Mouse (Mus musculus): ENCODE measurements around the gene Tmem116. TPM values are rescaled to one million over a fixed set of nuclear protein-coding genes. Genes with fewer than 3 reads are reported as not detected.

The Tmem116 gene
- polyA plus RNA-seq, 2 experiments: 0.46 to 0.57 TPM

DNA sequence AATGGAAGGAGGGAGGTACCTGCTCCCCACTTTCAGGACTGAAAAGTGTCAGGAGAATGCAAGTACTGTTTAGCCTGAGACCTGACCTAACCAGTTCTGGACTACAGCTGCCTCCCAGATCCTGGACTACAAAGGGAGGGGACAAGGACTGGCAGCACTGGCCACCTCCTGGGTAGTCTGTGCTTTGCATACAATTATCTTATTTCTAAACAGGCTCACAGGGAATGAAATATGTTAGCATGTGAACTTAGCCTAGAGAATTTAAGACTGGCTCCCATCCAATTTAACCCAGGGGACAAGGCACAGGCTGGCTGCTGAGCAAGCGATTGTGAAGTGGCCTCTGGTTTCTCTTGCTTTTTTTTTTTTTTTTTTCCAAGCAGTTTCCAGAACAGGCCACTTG, 119.1 kb downstream of the Tmem116 start:
- DNase-seq (ENCODE audit: low read depth in 3 of 3, low spot score in 3 of 3) (no peak), ATAC-seq (ENCODE audit: insufficient read depth) (no peak)
- WGBS (ENCODE audit: insufficient replicate concordance): 71% methylated on average over 1 of the region's 1 CpGs
- Histone ChIP-seq H3K36me3 (replicated peaks; ENCODE audit: control insufficient read depth, insufficient read depth, low read depth) (peaks cover 4% of the 10 kb centered on the region), H3K9ac (replicated peaks) (no peak overlapping the region), H3K4me3 (ENCODE audit: insufficient read depth in 1 of 2, low read depth in 2 of 2, low read length in 2 of 2) (no peak overlapping the region), H3K4me2 (ENCODE audit: low read depth) (no peak overlapping the region), H3K9me3 (ENCODE audit: control insufficient read depth, low read length) (no peaks in the 10 kb centered on the region), H3K27ac (no peak overlapping the region), H3K27me3 (ENCODE audit: control insufficient read depth, insufficient read depth, low read length) (no peaks in the 10 kb centered on the region), H3K4me1 (replicated peaks; ENCODE audit: control insufficient read depth in 2 of 2, insufficient read depth in 2 of 2, low read length in 1 of 2) (peaks cover 0 to 2% of the 10 kb centered on the region in 2 experiments; a peak in 1 of 4 replicates)
- TF ChIP-seq CTCF (IDR thresholded peaks at IDR 0.05; ENCODE audit: low read depth): no peak
- no peak for TF ChIP-seq EP300 (IDR thresholded peaks at IDR 0.05; ENCODE audit: low read depth)

Other genes starting within 250 kb of the Tmem116 start
- gene Rpl6, start 247.4 kb upstream of the Tmem116 start, polyA plus RNA-seq (2012; rRNA removed): 403 and 658 TPM in 2 replicates
- gene Rpl6, start 247.4 kb upstream of the Tmem116 start, polyA plus RNA-seq (2014; fragmentation: Nextera tagmentation; extraction: Ambion mirVana): 477 and 488 TPM in 2 replicates
- 15.8 and 16.1 TPM in 2 replicates for gene Hectd4, start 231.7 kb upstream of the Tmem116 start, polyA plus RNA-seq (2012; rRNA removed)
- gene Hectd4, start 231.7 kb upstream of the Tmem116 start, polyA plus RNA-seq (2014; fragmentation: Nextera tagmentation; extraction: Ambion mirVana): 11.1 and 11.2 TPM in 2 replicates
- 17.8 and 18.4 TPM in 2 replicates for gene Trafd1, start 66.3 kb upstream of the Tmem116 start, polyA plus RNA-seq (2012; rRNA removed)
- gene Trafd1, start 66.3 kb upstream of the Tmem116 start, polyA plus RNA-seq (2014; fragmentation: Nextera tagmentation; extraction: Ambion mirVana): 16.6 and 17.1 TPM in 2 replicates
- 6.2 and 8.8 TPM in 2 replicates for gene Naa25, start 54.0 kb upstream of the Tmem116 start, polyA plus RNA-seq (2012; rRNA removed)
- gene Naa25, start 54.0 kb upstream of the Tmem116 start, polyA plus RNA-seq (2014; fragmentation: Nextera tagmentation; extraction: Ambion mirVana): 18.5 and 23.6 TPM in 2 replicates
- 26.4 and 63.7 TPM in 2 replicates for gene Erp29, start 613 bp downstream of the Tmem116 start, polyA plus RNA-seq (2012; rRNA removed)
- 74.9 and 82.1 TPM in 2 replicates for gene Erp29, start 613 bp downstream of the Tmem116 start, polyA plus RNA-seq (2014; fragmentation: Nextera tagmentation; extraction: Ambion mirVana)
- not detected in 2 replicates for gene Adam1b, start 51.5 kb downstream of the Tmem116 start, polyA plus RNA-seq (2012; rRNA removed)
- gene Adam1b, start 51.5 kb downstream of the Tmem116 start, polyA plus RNA-seq (2014; fragmentation: Nextera tagmentation; extraction: Ambion mirVana): not detected in 2 replicates
- 1.5 and 1.6 TPM in 2 replicates for gene Adam1a, start 93.6 kb downstream of the Tmem116 start, polyA plus RNA-seq (2012; rRNA removed)
- 0.20 and 0.28 TPM in 2 replicates for gene Adam1a, start 93.6 kb downstream of the Tmem116 start, polyA plus RNA-seq (2014; fragmentation: Nextera tagmentation; extraction: Ambion mirVana)
- gene Gm42878, start 93.6 kb downstream of the Tmem116 start, polyA plus RNA-seq (2012; rRNA removed): 0.07 TPM in 1 of 2 replicates, not detected in the other
- not detected in 2 replicates for gene Gm42878, start 93.6 kb downstream of the Tmem116 start, polyA plus RNA-seq (2014; fragmentation: Nextera tagmentation; extraction: Ambion mirVana)
- gene Mapkapk5, start 94.0 kb downstream of the Tmem116 start, polyA plus RNA-seq (2012; rRNA removed): 27.2 and 43.4 TPM in 2 replicates
- gene Mapkapk5, start 94.0 kb downstream of the Tmem116 start, polyA plus RNA-seq (2014; fragmentation: Nextera tagmentation; extraction: Ambion mirVana): 22.8 and 31.4 TPM in 2 replicates
- 113 and 157 TPM in 2 replicates for gene Aldh2, start 141.9 kb downstream of the Tmem116 start, polyA plus RNA-seq (2012; rRNA removed)
- 48.1 and 61.7 TPM in 2 replicates for gene Aldh2, start 141.9 kb downstream of the Tmem116 start, polyA plus RNA-seq (2014; fragmentation: Nextera tagmentation; extraction: Ambion mirVana)
- 0.81 and 1.1 TPM in 2 replicates for gene Acad12, start 167.0 kb downstream of the Tmem116 start, polyA plus RNA-seq (2012; rRNA removed)
- 0.69 and 0.87 TPM in 2 replicates for gene Acad12, start 167.0 kb downstream of the Tmem116 start, polyA plus RNA-seq (2014; fragmentation: Nextera tagmentation; extraction: Ambion mirVana)
- gene Acad10, start 208.6 kb downstream of the Tmem116 start, polyA plus RNA-seq (2012; rRNA removed): 1.6 and 1.7 TPM in 2 replicates
- 2.2 and 2.6 TPM in 2 replicates for gene Acad10, start 208.6 kb downstream of the Tmem116 start, polyA plus RNA-seq (2014; fragmentation: Nextera tagmentation; extraction: Ambion mirVana)
- 9.7 and 12.5 TPM in 2 replicates for gene Brap, start 208.7 kb downstream of the Tmem116 start, polyA plus RNA-seq (2012; rRNA removed)
- gene Brap, start 208.7 kb downstream of the Tmem116 start, polyA plus RNA-seq (2014; fragmentation: Nextera tagmentation; extraction: Ambion mirVana): 22.7 and 22.9 TPM in 2 replicates